Mouse (Mus musculus) kidney, postnatal 0 days (tissue): ENCODE data around the gene Thap8. TPM values are rescaled to one million over a fixed set of nuclear protein-coding genes. Genes with fewer than 3 reads are reported as not detected.

ENCODE experiments used
- ATAC-seq: fragments of 200-750 bp; cut with Nextera tagmentation; replicated peaks from 2 replicates; pipeline ENCODE4 v1.8.0; 2017; ENCODE audit warnings: low read depth, moderate number of reproducible peaks, moderate TSS enrichment, moderate library complexity; ENCODE audit not compliant: low FRiP score
- DNase-seq: peaks from one replicate; pipeline ENCODE4 v3.0.0-alpha.2; 2016; ENCODE audit warnings: low spot score
- H3K27ac ChIP-seq: fragments of 300-500 bp; sonication (generic); 2 replicates; pipeline ENCODE4 v1.5.1; 2014; ENCODE audit warnings: mild to moderate bottlenecking
- H3K27me3 ChIP-seq: fragments of 300-500 bp; sonication (generic); 2 replicates; pipeline ENCODE4 v1.6.1; 2014; ENCODE audit warnings: low read length, mixed read lengths; ENCODE audit not compliant: insufficient read depth
- H3K36me3 ChIP-seq: fragments of 300-500 bp; sonication (generic); 2 replicates; pipeline ENCODE4 v1.6.1; 2014; ENCODE audit warnings: low read length, mixed read lengths; ENCODE audit not compliant: insufficient read depth
- H3K4me1 ChIP-seq: fragments of 300-500 bp; sonication (generic); replicated peaks from 2 replicates; pipeline ENCODE4 v1.6.1; 2014; ENCODE audit warnings: antibody characterized with exemption, low read length, mixed read lengths; ENCODE audit not compliant: insufficient read depth
- H3K4me2 ChIP-seq: fragments of 300-500 bp; sonication (generic); 2 replicates; pipeline ENCODE4 v1.6.1; 2014; ENCODE audit warnings: mild to moderate bottlenecking, low read length, moderate library complexity, mixed read lengths
- H3K4me3 ChIP-seq: fragments of 300-500 bp; sonication (generic); replicated peaks from 2 replicates; pipeline ENCODE4 v1.5.1; 2014; ENCODE audit warnings: low read depth, low read length
- H3K9ac ChIP-seq: fragments of 300-500 bp; sonication (generic); 2 replicates; pipeline ENCODE4 v1.6.1; 2014; ENCODE audit warnings: low read depth, low read length
- H3K9me3 ChIP-seq: fragments of 300-500 bp; sonication (generic); replicated peaks from 2 replicates; pipeline ENCODE4 v1.6.1; 2016; ENCODE audit warnings: low read length, inconsistent platforms, mixed read lengths
- CTCF ChIP-seq: IDR thresholded peaks from 2 replicates; pipeline ENCODE4 v1.5.1; 2016; ENCODE audit warnings: antibody characterized with exemption, low read depth, mild to moderate bottlenecking, moderate library complexity
- WGBS: fragments of 180-500 bp; shearing (Covaris S2); extraction: QIAGEN DNeasy Blood & Tissue Kit; methylation state at CpG from one replicate; pipeline ENCODE4 v1.1.7; 2014; 5-methylcytosine and 5-hydroxymethylcytosine counted together
- polyA plus RNA-seq: library from polyadenylated mRNA; unstranded; fragments of >200 nt; fragmentation: Nextera tagmentation; extraction: Ambion mirVana; gene quantifications from 2 replicates; pipeline ENCODE4 v1.2.1, GENCODE M21; 2015

The Thap8 gene
- 0.11 and 0.27 TPM in 2 replicates for polyA plus RNA-seq

GRCm38 (mm10) chr7:30279951-30280669 lies at the start of gene Thap8, which contains the start of gene Wdr62:
Gene Thap8 (plus strand): TSS chr7:30280094.
Gene Wdr62 (minus strand): TSS chr7:30280419.
- under 1% methylated on average over 49 of the region's 49 CpGs for WGBS
- H3K4me1 ChIP-seq = no peaks in the 10 kb centered on the region
- ATAC-seq (peak; percentile 94), DNase-seq (peak; percentile 98)
- peak within 1 kb of the TSS; percentile 87 for H3K4me3 ChIP-seq
- H3K9ac ChIP-seq = peak within 1 kb of the TSS; percentile 65
- H3K9me3 ChIP-seq = no peaks in the 10 kb centered on the region
- peak within 1 kb of the TSS; percentile 91 for H3K27ac ChIP-seq
- H3K36me3 ChIP-seq = no peaks in the 10 kb centered on the region
- H3K4me2 ChIP-seq = peak within 1 kb of the TSS; percentile 92
- TF ChIP-seq CTCF = no peak
- H3K27me3 ChIP-seq = no peaks in the 10 kb centered on the region

GRCm38 (mm10) chr7:30231328-30231668 lies 48.6 kb upstream of the Thap8 start:
- Histone ChIP-seq H3K4me3 (peak overlapping the region; percentile 75), H3K27ac (no peak overlapping the region), H3K9me3 (no peaks in the 10 kb centered on the region), H3K27me3 (no peaks in the 10 kb centered on the region), H3K4me1 (peaks cover 10% of the 10 kb centered on the region), H3K4me2 (peak overlapping the region; percentile 74), H3K9ac (peak overlapping the region; percentile 51), H3K36me3 (peaks cover 11% of the 10 kb centered on the region)
- 0% methylated on average over 16 of the region's 16 CpGs for WGBS
- DNase-seq = no peak
- peak; percentile 4; the same call in 1 of the 2 replicates for ATAC-seq
- TF ChIP-seq CTCF = no peak

DNA sequence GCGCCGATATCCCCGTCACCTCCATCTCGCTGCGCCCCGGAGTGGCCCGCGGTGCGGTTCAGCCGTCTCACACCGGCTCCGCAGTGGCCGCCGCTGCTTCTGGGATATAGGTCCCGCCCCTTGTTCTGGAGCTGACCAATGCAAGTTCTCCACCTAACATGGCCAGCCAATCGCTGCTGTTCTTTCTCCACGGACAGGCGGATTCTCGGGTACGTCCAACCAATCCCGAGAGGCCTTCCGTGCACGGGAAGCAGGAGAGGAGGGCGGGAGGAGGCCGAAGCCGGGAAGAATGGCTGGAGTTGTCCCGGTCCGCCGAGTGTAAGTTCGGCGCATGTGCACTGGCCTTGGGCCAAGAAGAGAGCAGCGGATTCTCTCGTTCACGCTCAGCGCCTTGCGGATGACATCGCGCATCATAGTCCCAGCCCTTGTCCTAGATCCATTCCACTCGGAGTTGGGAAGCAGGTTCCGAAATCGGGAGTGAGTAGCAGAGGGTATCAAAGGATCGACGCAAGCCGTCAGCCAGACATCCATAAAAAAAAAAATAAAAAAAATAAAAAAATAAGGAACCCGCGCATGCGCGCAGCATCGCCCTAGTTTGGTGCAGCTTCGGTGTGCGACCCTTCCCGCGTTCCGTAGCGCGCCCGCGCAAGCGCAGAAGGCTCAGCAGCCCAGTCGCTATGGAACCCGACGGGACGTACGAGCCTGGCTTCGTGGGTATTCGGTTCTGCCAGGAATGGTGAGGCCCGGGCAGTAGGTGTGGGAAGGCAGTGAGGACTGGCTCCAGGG lies 48.0 kb upstream of the Thap8 start, which contains the start of the genes Polr2i and Tbcb:
Polr2i (plus strand) TSS at position 280 of the 786 bp plus-strand sequence.
Tbcb (minus strand) TSS at position 604 of the 786 bp plus-strand sequence.
- ATAC-seq = peak; percentile 95
- under 1% methylated on average over 67 of the region's 67 CpGs for WGBS
- peaks cover 10% of the 10 kb centered on the region for H3K4me1 ChIP-seq

DNA sequence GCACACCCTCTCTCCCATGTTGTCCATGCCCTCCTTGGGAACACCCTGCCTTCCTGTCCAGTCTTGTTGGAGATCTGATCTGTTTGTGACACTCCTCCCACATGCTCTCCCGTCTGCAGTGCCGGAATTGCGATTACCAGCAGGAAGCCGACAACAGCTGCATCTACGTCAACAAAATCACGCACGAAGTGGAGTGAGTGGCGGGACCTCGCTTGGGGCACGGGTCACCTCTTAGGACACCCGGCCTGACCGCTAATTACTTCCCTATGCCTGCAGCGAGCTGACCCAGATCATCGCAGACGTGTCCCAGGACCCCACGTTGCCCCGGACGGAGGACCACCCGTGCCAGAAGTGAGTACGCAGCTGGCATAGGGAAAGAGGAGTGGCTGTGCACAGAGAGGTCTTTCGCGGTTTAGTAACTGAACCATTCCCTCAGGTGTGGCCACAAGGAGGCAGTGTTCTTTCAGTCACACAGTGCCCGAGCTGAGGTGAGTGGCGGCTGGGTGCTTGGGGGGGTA lies 47.2 kb upstream of the Thap8 start:
- Histone ChIP-seq H3K4me3 (peak overlapping the region; percentile 75), H3K9me3 (no peaks in the 10 kb centered on the region), H3K27me3 (no peaks in the 10 kb centered on the region), H3K4me1 (peaks cover 10% of the 10 kb centered on the region), H3K4me2 (peak overlapping the region; percentile 74), H3K36me3 (0 out of 2 replicates have a peak, but pooled peaks cover 4% of the 10 kb centered on the region), H3K9ac (peak overlapping the region; percentile 83), H3K27ac (peak overlapping the region; percentile 93)
- WGBS = 4% methylated on average over 24 of the region's 24 CpGs
- DNase-seq (peak; percentile 81), ATAC-seq (peak; percentile 23)
- TF ChIP-seq CTCF = peak; percentile 70

More for the DNA sequence above, 48.0 kb upstream of the Thap8 start, which contains the start of the genes Polr2i and Tbcb:
- Histone ChIP-seq H3K27me3 (no peaks in the 10 kb centered on the region), H3K4me3 (peak within 1 kb of the TSS; percentile 75), H3K9me3 (no peaks in the 10 kb centered on the region), H3K36me3 (0 out of 2 replicates have a peak, but pooled peaks cover 6% of the 10 kb centered on the region), H3K27ac (peak within 1 kb of the TSS; percentile 93), H3K4me2 (peak within 1 kb of the TSS; percentile 74), H3K9ac (peak within 1 kb of the TSS; percentile 83)
- DNase-seq = peak; percentile 100
- no peak for TF ChIP-seq CTCF

GRCm38 (mm10) chr7:30233387-30233786 lies 46.5 kb upstream of the Thap8 start:
- Histone ChIP-seq H3K9me3 (no peaks in the 10 kb centered on the region), H3K4me1 (peaks cover 10% of the 10 kb centered on the region), H3K4me2 (peak overlapping the region; percentile 74; the same call in 1 of the 2 replicates), H3K9ac (no peak overlapping the region), H3K27me3 (no peaks in the 10 kb centered on the region), H3K4me3 (no peak overlapping the region), H3K27ac (no peak overlapping the region), H3K36me3 (0 out of 2 replicates have a peak, but pooled peaks cover 4% of the 10 kb centered on the region)
- DNase-seq (no peak), ATAC-seq (no peak)
- WGBS = 88% methylated on average over 20 of the region's 20 CpGs
- TF ChIP-seq CTCF = no peak
